Mouse (Mus musculus) C2C12 (cell line): ENCODE results near the gene Oma1. TPM values are rescaled to one million over a fixed set of nuclear protein-coding genes. Genes with fewer than 3 reads are reported as not detected.

ENCODE experiments used
- H3K27me3 ChIP-seq: one replicate; pipeline ENCODE4 v1.6.1; 2011; ENCODE audit not compliant: control insufficient read depth, insufficient read depth, insufficient read length
- H3K36me3 ChIP-seq: one replicate; pipeline ENCODE4 v1.6.1; 2011; ENCODE audit not compliant: control insufficient read depth, insufficient read depth
- H3K4me3 ChIP-seq: one replicate; pipeline ENCODE4 v1.5.1; 2011; ENCODE audit warnings: mild to moderate bottlenecking, control low read depth; ENCODE audit not compliant: poor library complexity, insufficient read depth, severe bottlenecking
- H3K79me2 ChIP-seq: one replicate; pipeline ENCODE4 v1.6.1; 2011; ENCODE audit not compliant: control insufficient read depth, insufficient read depth
- H3K79me3 ChIP-seq: one replicate; pipeline ENCODE4 v1.6.1; 2011; ENCODE audit warnings: low read depth, control low read depth
- H3ac ChIP-seq: one replicate; pipeline ENCODE3; 2011; ENCODE audit warnings: low read depth; ENCODE audit not compliant: control insufficient read depth, insufficient read length
- CEBPB ChIP-seq: IDR thresholded peaks from one replicate; pipeline ENCODE4 v1.6.1; 2011; ENCODE audit warnings: low read depth, mild to moderate bottlenecking, control low read depth, moderate library complexity
- CTCF ChIP-seq: IDR thresholded peaks from one replicate; pipeline ENCODE4 v1.5.1; 2011; ENCODE audit not compliant: control insufficient read depth, insufficient read depth, insufficient read length
- FOSL1 ChIP-seq: IDR thresholded peaks from one replicate; pipeline ENCODE4 v1.8.0; 2011; ENCODE audit warnings: mild to moderate bottlenecking, low read length; ENCODE audit not compliant: poor library complexity, insufficient read depth, severe bottlenecking
- MAX ChIP-seq: IDR thresholded peaks from one replicate; pipeline ENCODE4 v1.6.1; 2011; ENCODE audit warnings: mild to moderate bottlenecking, control low read depth
- MYOD1 ChIP-seq: IDR thresholded peaks from one replicate; pipeline ENCODE4 v1.6.1; 2011; ENCODE audit warnings: low read depth; ENCODE audit not compliant: control insufficient read depth, insufficient read length
- MYOG ChIP-seq: IDR thresholded peaks from one replicate; pipeline ENCODE4 v1.6.1; 2011; ENCODE audit not compliant: control insufficient read depth, insufficient read length; ENCODE audit errors: extremely low read depth
- USF1 ChIP-seq: IDR thresholded peaks from one replicate; pipeline ENCODE4 v1.6.1; 2011; ENCODE audit warnings: low read depth, mild to moderate bottlenecking, control low read depth, moderate library complexity
- polyA plus RNA-seq: library from polyadenylated mRNA; unstranded; fragments of >200 nt; fragmentation: generic; extraction: Trizol; gene quantifications from one replicate; pipeline ENCODE4 v1.2.1, GENCODE M21; 2012; ENCODE audit warnings: missing spikeins

Gene Oma1
- polyA plus RNA-seq, 1 experiment = 5.9 TPM

- Histone ChIP-seq H3ac (no peak overlapping the region), H3K27me3 (peaks cover 3% of the 10 kb centered on the region), H3K79me2 (no peaks in the 10 kb centered on the region), H3K36me3 (no peaks in the 10 kb centered on the region), H3K79me3 (no peaks in the 10 kb centered on the region), H3K4me3 (no peak overlapping the region)
- no peak for TF ChIP-seq FOSL1
- no peak for TF ChIP-seq MYOG
- TF ChIP-seq USF1 = no peak
Measured at GRCm38 (mm10) chr4:103385031-103385430, 71.4 kb downstream of the Oma1 start.

DNA sequence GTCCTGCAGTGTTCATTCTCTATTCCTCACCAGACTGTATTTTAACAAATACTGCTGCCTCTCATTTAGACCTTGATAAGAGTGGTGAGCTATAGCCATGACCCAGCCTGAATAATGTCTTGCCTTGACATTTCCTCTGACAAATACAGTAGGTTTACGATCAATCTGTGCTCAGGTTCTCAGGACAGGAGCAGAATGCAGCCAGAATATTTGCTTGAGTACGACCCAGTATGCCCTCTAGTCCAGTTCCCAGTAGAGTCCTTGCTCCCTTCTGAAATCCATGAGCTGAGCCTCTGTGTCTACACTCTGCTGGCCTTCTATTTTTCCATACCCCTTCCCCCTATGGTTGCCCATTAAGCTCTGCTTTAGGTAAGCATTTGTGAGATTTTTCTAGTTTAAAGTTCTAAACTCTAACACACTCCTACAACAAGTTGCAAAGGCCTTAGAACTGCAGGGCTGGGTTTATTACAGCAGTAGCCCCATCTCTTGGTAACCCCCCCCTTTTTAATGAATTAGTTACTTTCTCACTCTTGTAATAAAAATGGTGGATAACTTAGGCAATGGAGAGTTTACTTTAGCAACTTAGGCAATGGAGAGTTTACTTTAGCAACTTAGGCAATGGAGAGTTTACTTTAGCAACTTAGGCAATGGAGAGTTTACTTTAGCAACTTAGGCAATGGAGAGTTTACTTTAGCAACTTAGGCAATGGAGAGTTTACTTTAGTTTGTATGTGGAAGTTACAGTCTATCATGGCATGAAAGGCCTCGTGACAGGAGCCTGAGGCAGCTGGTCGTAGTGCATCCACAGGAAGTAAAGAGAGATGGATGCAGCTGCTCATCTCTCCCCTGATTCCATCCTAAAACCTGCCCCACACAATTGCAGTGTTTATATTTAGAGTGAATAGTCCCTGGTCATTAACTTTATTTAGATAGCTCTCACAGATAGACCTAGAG is 72.5 kb downstream of the Oma1 start:
- no peak for TF ChIP-seq USF1
- TF ChIP-seq MYOG = no peak
- no peak for TF ChIP-seq CEBPB
- TF ChIP-seq CTCF = no peak
- no peak for TF ChIP-seq MAX
- TF ChIP-seq MYOD1 = no peak
- no peak for TF ChIP-seq FOSL1
- H3ac ChIP-seq = no peak overlapping the region

GRCm38 (mm10) chr4:103387292-103387691 is 73.7 kb downstream of the Oma1 start:
- Histone ChIP-seq H3K4me3 (no peak overlapping the region), H3K79me2 (no peaks in the 10 kb centered on the region), H3K79me3 (no peaks in the 10 kb centered on the region), H3K27me3 (peaks cover 8% of the 10 kb centered on the region), H3ac (no peak overlapping the region), H3K36me3 (no peaks in the 10 kb centered on the region)
- TF ChIP-seq CTCF (no peak), MAX (no peak), MYOG (no peak), FOSL1 (no peak), CEBPB (no peak), USF1 (no peak), MYOD1 (no peak)

More for the DNA sequence above, 72.5 kb downstream of the Oma1 start:
- Histone ChIP-seq H3K79me3 (no peaks in the 10 kb centered on the region), H3K4me3 (no peak overlapping the region), H3K79me2 (no peaks in the 10 kb centered on the region), H3K36me3 (no peaks in the 10 kb centered on the region), H3K27me3 (peaks cover 8% of the 10 kb centered on the region)

- TF ChIP-seq FOSL1 (no peak), MYOD1 (no peak), CEBPB (no peak), MYOG (no peak)
- H3ac ChIP-seq = no peak overlapping the region
- H3K27me3 ChIP-seq = peaks cover 8% of the 10 kb centered on the region
- H3K36me3 ChIP-seq = no peaks in the 10 kb centered on the region
- no peak overlapping the region for H3K4me3 ChIP-seq
- no peaks in the 10 kb centered on the region for H3K79me2 ChIP-seq
- no peaks in the 10 kb centered on the region for H3K79me3 ChIP-seq
Measured at GRCm38 (mm10) chr4:103388530-103389178, 75.0 kb downstream of the Oma1 start.

GRCm38 (mm10) chr4:103389583-103389982 is 76.0 kb downstream of the Oma1 start:
- Histone ChIP-seq H3K4me3 (no peak overlapping the region), H3K79me2 (no peaks in the 10 kb centered on the region), H3ac (no peak overlapping the region), H3K79me3 (no peaks in the 10 kb centered on the region), H3K36me3 (no peaks in the 10 kb centered on the region), H3K27me3 (peaks cover 8% of the 10 kb centered on the region)
- no peak for TF ChIP-seq CEBPB
- no peak for TF ChIP-seq MYOD1
- no peak for TF ChIP-seq USF1
- no peak for TF ChIP-seq MAX
- TF ChIP-seq CTCF = no peak
- TF ChIP-seq FOSL1 = no peak
- TF ChIP-seq MYOG = no peak

GRCm38 (mm10) chr4:103390499-103390898 is 76.9 kb downstream of the Oma1 start:
- no peaks in the 10 kb centered on the region for H3K36me3 ChIP-seq
- H3K27me3 ChIP-seq = peaks cover 5% of the 10 kb centered on the region
- H3K4me3 ChIP-seq = no peak overlapping the region
- H3K79me2 ChIP-seq = no peaks in the 10 kb centered on the region
- H3K79me3 ChIP-seq = no peaks in the 10 kb centered on the region
- TF ChIP-seq CTCF = no peak
- TF ChIP-seq CEBPB = no peak
- TF ChIP-seq MAX = no peak
- TF ChIP-seq FOSL1 = no peak
- TF ChIP-seq MYOD1 = no peak
- TF ChIP-seq USF1 = no peak
- TF ChIP-seq MYOG = no peak
- H3ac ChIP-seq = no peak overlapping the region
